Mouse (Mus musculus): Measurements from ENCODE around the gene 2700097O09Rik. TPM values are rescaled to one million over a fixed set of nuclear protein-coding genes. Genes with fewer than 3 reads are reported as not detected.

Gene 2700097O09Rik
- polyA plus RNA-seq, 1 experiment: 1.7 TPM

DNA sequence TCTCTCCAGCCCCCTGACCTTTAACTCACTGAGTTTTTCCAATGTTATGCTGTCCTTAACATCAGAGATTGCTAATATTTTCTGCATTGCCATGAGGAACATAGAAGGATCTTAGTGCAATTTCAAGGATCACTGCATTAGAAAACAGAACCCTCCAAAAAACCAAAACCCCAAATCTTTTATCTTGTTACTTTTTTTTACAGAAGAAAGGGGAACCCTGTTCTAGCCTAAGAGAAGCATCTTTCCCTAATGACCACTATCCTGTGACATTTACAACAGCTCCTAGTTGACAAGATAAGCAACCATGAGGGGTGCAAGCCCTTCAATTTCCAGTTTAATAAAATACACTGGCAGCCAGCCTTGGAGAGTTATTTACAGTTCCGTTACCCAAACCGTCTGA lies 23.2 kb downstream of the 2700097O09Rik start:
- Histone ChIP-seq H3K36me3 (ENCODE audit: control insufficient read depth, insufficient read depth, low read length) (peaks cover 8% of the 10 kb centered on the region), H3K4me1 (ENCODE audit: control insufficient read depth, insufficient read depth, insufficient read length, low read length) (no peaks in the 10 kb centered on the region), H3K4me3 (ENCODE audit: low read depth, low read length) (no peak overlapping the region), H3K27me3 (ENCODE audit: control insufficient read depth, insufficient read depth, low read length) (no peaks in the 10 kb centered on the region), H3K27ac (ENCODE audit: insufficient read depth, low read depth, low read length) (no peak overlapping the region)
- no peak for TF ChIP-seq CTCF (IDR thresholded peaks at IDR 0.05; ENCODE audit: extremely low read depth, insufficient read length, insufficient replicate concordance, low read depth, low read length)
- no peak for TF ChIP-seq POLR2A (IDR thresholded peaks at IDR 0.05; ENCODE audit: low read depth, low read length)
- 74% methylated on average over 2 of the region's 2 CpGs for WGBS

DNA sequence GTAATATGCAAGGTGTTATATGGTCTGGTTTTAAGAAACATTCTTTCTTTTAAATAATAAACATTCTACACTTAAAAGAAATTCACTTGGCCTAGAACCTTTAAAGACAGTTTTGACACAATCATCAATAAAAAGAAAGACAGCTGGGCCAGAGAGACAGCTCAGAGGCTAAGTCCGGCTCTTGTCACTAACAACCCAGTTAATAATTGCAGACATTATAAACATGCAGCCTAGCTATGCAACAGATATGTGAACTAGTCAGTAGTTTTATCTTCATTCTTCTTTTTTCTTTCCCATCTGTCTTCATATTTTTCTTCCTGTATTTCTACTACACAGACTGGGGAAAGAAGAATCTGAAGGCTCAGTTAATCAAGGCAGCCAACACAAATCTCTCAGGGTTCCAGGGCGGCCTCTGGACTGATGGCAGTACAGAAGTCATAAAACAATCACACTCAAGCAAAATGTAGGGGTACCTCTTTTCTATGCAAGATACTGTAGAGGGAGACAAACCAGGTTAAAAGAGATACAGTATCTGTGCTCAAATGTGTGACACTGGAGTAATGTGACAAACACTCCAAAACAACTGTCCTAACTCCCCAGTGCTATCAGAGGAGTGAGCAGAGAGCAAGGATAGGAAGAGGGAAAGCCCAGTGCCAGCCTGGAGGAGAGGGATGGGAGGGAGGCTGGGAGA lies 25.2 kb downstream of the 2700097O09Rik start:
- Histone ChIP-seq H3K4me1 (ENCODE audit: control insufficient read depth, insufficient read depth, insufficient read length, low read length) (no peaks in the 10 kb centered on the region), H3K4me3 (ENCODE audit: low read depth, low read length) (no peak overlapping the region), H3K27me3 (ENCODE audit: control insufficient read depth, insufficient read depth, low read length) (no peaks in the 10 kb centered on the region), H3K36me3 (ENCODE audit: control insufficient read depth, insufficient read depth, low read length) (peaks cover 7% of the 10 kb centered on the region), H3K27ac (ENCODE audit: insufficient read depth, low read depth, low read length) (no peak overlapping the region)
- TF ChIP-seq POLR2A (IDR thresholded peaks at IDR 0.05; ENCODE audit: low read depth, low read length) (no peak), CTCF (IDR thresholded peaks at IDR 0.05; ENCODE audit: extremely low read depth, insufficient read length, insufficient replicate concordance, low read depth, low read length) (no peak)
- 35% methylated on average over 2 of the region's 2 CpGs for WGBS

DNA sequence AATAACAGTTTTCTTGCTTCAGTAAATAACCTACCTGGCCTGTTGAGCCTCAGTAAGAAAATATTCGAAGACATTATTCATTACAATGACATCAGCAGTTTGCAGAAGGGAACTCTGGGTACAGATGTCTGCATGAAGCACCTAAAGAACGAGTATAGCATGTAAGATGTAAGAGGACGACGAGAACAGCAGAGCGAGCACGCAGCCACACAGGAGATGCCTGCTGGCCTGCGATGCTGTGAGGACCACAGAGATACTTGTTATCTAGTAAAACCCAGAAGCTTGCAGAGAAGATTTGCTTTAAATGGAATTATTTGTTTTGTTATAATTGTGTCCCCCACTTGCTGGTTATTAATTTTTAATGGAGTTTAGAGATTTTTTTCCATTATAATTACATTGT lies 26.6 kb downstream of the 2700097O09Rik start:
- H3K4me3 ChIP-seq (ENCODE audit: low read depth, low read length): no peak overlapping the region
- H3K27me3 ChIP-seq (ENCODE audit: control insufficient read depth, insufficient read depth, low read length): no peaks in the 10 kb centered on the region
- WGBS: 90% methylated on average over 7 of the region's 7 CpGs
- no peaks in the 10 kb centered on the region for H3K4me1 ChIP-seq (ENCODE audit: control insufficient read depth, insufficient read depth, insufficient read length, low read length)
- no peak overlapping the region for H3K27ac ChIP-seq (ENCODE audit: insufficient read depth, low read depth, low read length)
- H3K36me3 ChIP-seq (ENCODE audit: control insufficient read depth, insufficient read depth, low read length): no peaks in the 10 kb centered on the region
- no peak for TF ChIP-seq CTCF (IDR thresholded peaks at IDR 0.05; ENCODE audit: extremely low read depth, insufficient read length, insufficient replicate concordance, low read depth, low read length)
- TF ChIP-seq POLR2A (IDR thresholded peaks at IDR 0.05; ENCODE audit: low read depth, low read length): no peak

DNA sequence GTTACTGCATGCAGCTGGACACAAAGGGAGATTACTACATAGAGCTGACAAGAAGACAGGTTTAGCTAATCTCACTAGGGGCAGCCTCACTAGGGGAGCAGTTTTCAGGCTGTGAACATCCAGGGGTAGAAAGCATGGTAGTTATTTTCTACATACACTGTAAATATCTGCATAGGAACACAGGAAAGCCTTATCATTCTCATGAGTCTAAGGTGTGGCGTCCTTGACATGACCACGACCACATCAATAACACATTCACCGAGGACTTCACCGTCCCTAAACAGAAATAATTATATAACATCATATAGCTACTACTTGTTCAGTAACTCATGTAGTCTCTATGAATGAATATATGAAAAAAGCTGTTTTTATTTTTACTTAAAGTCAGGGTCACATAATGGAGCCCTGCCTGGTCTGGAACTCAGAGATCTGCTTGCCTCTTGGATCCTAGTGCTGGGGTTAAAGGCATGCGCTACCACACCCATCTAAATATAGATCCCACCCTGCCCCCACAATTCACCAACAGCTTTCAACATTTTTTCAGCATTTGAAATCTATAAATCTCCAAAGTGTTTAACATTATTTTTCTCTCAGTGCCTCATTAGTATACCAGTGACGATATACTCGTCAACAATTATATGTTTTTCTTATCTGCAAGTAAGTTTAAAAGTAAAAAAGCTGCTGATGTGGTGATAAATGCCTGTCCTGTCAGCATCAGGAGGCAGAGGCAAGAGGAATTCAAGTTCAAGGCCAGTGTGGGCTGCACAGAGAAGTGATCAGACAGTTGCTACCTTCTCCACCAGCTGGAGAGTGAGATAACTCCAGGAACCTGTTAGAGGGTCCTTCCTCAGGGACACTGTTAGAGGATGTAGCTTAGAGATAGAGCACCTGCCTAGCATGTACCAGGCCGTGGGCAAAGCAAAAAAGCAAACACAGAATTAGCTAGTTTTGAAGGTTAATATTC lies 28.4 kb downstream of the 2700097O09Rik start:
- H3K4me1 ChIP-seq (ENCODE audit: control insufficient read depth, insufficient read depth, insufficient read length, low read length): no peaks in the 10 kb centered on the region
- H3K4me3 ChIP-seq (ENCODE audit: low read depth, low read length): no peak overlapping the region
- H3K27ac ChIP-seq (ENCODE audit: insufficient read depth, low read depth, low read length): no peak overlapping the region
- H3K36me3 ChIP-seq (ENCODE audit: control insufficient read depth, insufficient read depth, low read length): no peaks in the 10 kb centered on the region
- no peaks in the 10 kb centered on the region for H3K27me3 ChIP-seq (ENCODE audit: control insufficient read depth, insufficient read depth, low read length)
- TF ChIP-seq POLR2A (IDR thresholded peaks at IDR 0.05; ENCODE audit: low read depth, low read length) (no peak), CTCF (IDR thresholded peaks at IDR 0.05; ENCODE audit: extremely low read depth, insufficient read length, insufficient replicate concordance, low read depth, low read length) (no peak)
- WGBS: 82% methylated on average over 8 of the region's 8 CpGs

DNA sequence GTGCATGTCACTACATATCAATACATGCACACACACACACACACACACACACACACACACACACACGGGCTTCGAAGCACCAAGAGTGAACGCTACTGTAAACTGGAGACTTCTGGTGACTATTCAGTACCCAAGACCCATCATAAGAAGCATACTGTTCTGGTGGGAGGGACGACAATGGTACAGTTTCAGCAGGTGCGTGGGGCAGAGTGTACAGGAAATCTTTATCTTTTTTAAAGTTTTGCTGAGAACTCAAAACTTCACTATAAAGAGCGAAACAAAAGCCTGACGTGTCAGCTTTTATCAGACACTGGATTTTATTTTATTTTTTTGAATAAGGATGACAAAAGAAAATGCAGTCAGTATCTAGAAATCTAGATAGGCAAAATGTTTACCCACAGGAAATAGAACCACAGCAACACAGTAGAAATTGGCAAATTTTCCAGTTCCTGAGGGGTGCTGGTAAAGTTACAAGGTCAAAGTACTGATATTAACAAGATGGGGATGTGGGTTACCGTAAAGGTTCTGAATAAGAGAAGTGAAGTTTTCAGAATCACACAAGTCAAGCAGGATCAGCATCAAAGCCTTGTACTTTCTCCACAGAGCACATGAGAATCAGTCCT lies 30.1 kb downstream of the 2700097O09Rik start:
- TF ChIP-seq POLR2A (IDR thresholded peaks at IDR 0.05; ENCODE audit: low read depth, low read length) (no peak), CTCF (IDR thresholded peaks at IDR 0.05; ENCODE audit: extremely low read depth, insufficient read length, insufficient replicate concordance, low read depth, low read length) (no peak)
- 84% methylated on average over 8 of the region's 8 CpGs for WGBS
- Histone ChIP-seq H3K27me3 (ENCODE audit: control insufficient read depth, insufficient read depth, low read length) (no peaks in the 10 kb centered on the region), H3K4me3 (ENCODE audit: low read depth, low read length) (no peak overlapping the region), H3K36me3 (ENCODE audit: control insufficient read depth, insufficient read depth, low read length) (peaks cover 4% of the 10 kb centered on the region), H3K4me1 (ENCODE audit: control insufficient read depth, insufficient read depth, insufficient read length, low read length) (no peaks in the 10 kb centered on the region), H3K27ac (ENCODE audit: insufficient read depth, low read depth, low read length) (no peak overlapping the region)

DNA sequence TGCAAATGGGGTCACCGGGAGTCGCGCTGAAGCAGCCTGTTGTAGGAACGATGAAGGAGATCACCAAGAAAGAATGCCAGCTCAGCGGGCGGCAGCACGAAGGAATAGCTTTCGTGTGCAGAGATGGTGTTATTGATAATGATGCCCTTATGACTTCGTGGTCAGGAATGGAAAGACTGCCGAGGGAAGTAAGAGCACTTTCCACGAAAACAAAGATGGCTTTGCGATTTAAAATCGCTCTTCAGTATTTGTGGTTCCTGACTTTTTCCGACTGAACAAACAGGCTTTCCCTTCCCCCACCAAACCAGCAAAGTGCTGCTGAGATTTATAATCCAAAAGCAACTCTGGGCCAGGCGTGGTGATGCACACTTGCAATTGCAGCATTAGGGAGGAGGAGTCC lies 38.9 kb downstream of the 2700097O09Rik start:
- H3K27me3 ChIP-seq (ENCODE audit: control insufficient read depth, insufficient read depth, low read length): no peaks in the 10 kb centered on the region
- WGBS: 79% methylated on average over 15 of the region's 15 CpGs
- H3K4me1 ChIP-seq (ENCODE audit: control insufficient read depth, insufficient read depth, insufficient read length, low read length): no peaks in the 10 kb centered on the region
- H3K27ac ChIP-seq (ENCODE audit: insufficient read depth, low read depth, low read length): no peak overlapping the region
- peaks cover 6% of the 10 kb centered on the region; the same call in 1 of the 2 replicates for H3K36me3 ChIP-seq (ENCODE audit: control insufficient read depth, insufficient read depth, low read length)
- TF ChIP-seq CTCF (IDR thresholded peaks at IDR 0.05; ENCODE audit: extremely low read depth, insufficient read length, insufficient replicate concordance, low read depth, low read length) (no peak), POLR2A (IDR thresholded peaks at IDR 0.05; ENCODE audit: low read depth, low read length) (no peak)
- H3K4me3 ChIP-seq (ENCODE audit: low read depth, low read length): no peak overlapping the region
